Mouse (Mus musculus) erythroblast, embryonic 14.5 days (primary cell): ENCODE data around the gene H2-DMa. TPM values are rescaled to one million over a fixed set of nuclear protein-coding genes. Genes with fewer than 3 reads are reported as not detected.

Experiments
- H3K27me3 ChIP-seq: 2 replicates; pipeline ENCODE4 v1.6.1; 2012; ENCODE audit warnings: inconsistent platforms; ENCODE audit not compliant: control insufficient read depth
- H3K36me3 ChIP-seq: 2 replicates; pipeline ENCODE4 v1.6.1; 2012; ENCODE audit warnings: mild to moderate bottlenecking, inconsistent platforms; ENCODE audit not compliant: control insufficient read depth
- H3K4me1 ChIP-seq: 2 replicates; pipeline ENCODE4 v1.6.1; 2012; ENCODE audit warnings: inconsistent platforms; ENCODE audit not compliant: control insufficient read depth
- H3K4me3 ChIP-seq: replicated peaks from 2 replicates; pipeline ENCODE3; 2012; ENCODE audit warnings: moderate library complexity, mild to moderate bottlenecking, inconsistent platforms
- H3K9me3 ChIP-seq: 2 replicates; pipeline ENCODE4 v1.6.1; 2012; ENCODE audit warnings: low read length, inconsistent platforms, mixed read lengths; ENCODE audit not compliant: control insufficient read depth
- GATA1 ChIP-seq: IDR thresholded peaks from 2 replicates; pipeline ENCODE4 v1.6.1; 2012; ENCODE audit warnings: low read length, inconsistent platforms, mixed read lengths
- TAL1 ChIP-seq: IDR thresholded peaks from 3 replicates; pipeline ENCODE4 v1.6.1; 2012; ENCODE audit warnings: low read length, inconsistent platforms, mixed read lengths
- polyA plus RNA-seq: library from polyadenylated mRNA; stranded (reverse); fragments of >175 nt; gene quantifications from 2 replicates; pipeline ENCODE4 v1.2.3, GENCODE M21; 2012

H2-DMa gene
- polyA plus RNA-seq, 1 experiment = 0.46 TPM

DNA sequence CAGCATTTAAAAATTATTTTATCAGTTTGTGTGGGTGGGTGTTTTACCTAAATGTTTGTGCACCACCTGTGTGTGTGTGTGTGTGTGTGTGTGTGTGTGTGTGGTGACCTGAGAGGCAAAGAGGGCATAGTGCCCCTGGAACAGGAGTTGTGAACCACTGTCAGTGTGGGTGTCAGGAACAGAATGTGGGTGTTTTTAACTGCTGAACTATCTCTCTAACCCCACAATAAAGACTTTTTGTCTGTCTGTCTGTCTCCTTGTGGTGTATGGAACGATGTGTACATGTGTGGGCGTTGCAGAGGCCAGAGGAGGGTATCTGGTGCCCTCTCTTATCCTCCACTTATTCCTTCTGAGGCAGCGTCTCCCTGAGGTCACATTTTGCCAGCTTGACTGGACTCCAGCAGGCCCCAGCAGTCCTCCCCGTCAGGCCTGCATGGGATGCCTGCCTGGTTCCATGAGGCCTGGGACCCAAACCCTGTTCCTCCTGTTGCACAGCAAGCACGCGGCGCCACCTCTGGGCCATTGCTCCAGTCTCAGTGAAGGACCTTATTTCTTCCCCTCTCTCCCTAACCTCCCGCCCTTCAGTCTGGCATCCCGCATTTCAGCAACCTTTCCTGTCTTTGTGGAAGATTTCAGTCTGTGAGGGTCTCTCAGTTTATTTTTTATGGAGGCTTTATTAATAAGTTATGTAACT is 45.0 kb downstream of the H2-DMa start:
- Histone ChIP-seq H3K4me1 (no peaks in the 10 kb centered on the region), H3K9me3 (peaks cover 6% of the 10 kb centered on the region), H3K36me3 (no peaks in the 10 kb centered on the region), H3K4me3 (no peak overlapping the region), H3K27me3 (peaks cover 4% of the 10 kb centered on the region; the same call in 1 of the 2 replicates)
- no peak for TF ChIP-seq TAL1
- TF ChIP-seq GATA1 = no peak

DNA sequence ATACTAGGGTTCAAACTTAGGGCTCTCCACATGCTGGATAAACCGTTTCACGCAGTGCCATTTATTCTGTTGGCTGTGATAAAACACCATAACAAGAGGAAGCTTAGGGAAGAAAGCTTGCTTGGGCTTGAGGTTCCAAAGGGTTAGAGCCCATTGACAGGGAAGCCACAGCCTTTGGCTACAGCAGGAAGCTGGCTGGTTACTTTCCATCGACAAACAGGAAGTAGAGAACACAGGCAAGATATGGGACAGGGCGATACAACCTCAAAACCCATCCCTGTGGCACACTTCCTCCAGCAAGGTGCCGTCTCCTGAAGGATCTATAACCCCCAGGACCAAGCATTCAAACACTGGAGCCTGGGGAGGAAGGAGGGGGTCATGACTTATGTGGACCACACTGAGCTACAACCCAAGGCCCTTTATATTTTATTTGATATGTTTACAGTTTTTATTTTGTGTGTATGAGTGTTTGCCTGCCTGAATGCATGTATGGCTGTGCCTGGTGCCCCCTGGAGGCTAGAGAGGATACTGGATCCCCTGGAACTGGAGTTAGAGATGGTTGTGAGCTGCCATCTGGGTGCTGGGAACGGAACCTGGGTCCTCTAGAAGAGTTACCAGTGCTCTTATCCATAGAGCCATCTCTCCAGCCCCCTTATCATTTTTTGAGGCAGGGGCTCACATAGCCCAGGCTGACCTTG is 45.8 kb downstream of the H2-DMa start:
- no peak for TF ChIP-seq GATA1
- TF ChIP-seq TAL1 = no peak
- Histone ChIP-seq H3K27me3 (peaks cover 4% of the 10 kb centered on the region; the same call in 1 of the 2 replicates), H3K9me3 (peaks cover 8% of the 10 kb centered on the region), H3K4me1 (no peaks in the 10 kb centered on the region), H3K36me3 (no peaks in the 10 kb centered on the region), H3K4me3 (no peak overlapping the region)

DNA sequence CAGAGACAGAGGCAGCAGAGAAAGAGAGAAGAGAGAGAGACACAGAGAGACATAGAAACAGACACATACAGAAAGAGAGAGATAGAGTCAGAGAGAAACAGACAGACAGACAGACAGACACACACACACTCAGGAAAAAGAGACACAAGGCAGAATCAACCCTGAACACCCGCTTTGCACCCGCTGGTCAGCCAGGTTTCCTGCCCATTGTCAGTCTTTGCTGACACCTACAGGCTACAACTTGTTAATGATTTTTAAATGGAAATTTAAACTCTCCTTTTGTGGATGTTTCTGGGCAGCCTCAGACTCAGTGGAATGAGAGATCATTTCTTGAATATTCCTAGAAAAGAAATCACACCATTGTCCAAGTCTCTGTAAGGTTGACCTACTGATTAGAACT is 49.9 kb downstream of the H2-DMa start:
- H3K4me1 ChIP-seq = peaks cover 4% of the 10 kb centered on the region; the same call in 1 of the 2 replicates
- peaks cover 12% of the 10 kb centered on the region for H3K9me3 ChIP-seq
- no peak for TF ChIP-seq TAL1
- no peak for TF ChIP-seq GATA1
- no peak overlapping the region for H3K4me3 ChIP-seq
- H3K36me3 ChIP-seq = no peaks in the 10 kb centered on the region
- H3K27me3 ChIP-seq = peaks cover 7% of the 10 kb centered on the region

DNA sequence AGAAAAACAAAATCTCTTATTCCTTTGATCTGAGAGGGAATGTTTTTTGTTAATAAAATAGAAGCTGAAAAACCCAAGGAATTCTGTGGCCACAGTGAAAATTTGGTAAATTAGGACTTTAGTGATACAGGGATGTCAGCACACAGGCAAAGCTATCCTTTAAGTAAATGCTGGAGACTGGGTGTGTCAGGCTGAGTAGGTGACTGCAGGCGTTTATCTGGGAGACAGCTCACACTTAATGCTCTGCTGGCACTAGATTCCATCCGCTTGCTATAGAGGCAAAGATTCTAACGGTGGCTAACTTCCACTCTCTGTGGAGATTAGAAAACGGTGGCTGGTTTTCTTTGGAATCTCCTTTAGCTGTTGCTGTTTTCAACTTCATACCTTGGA is 51.1 kb downstream of the H2-DMa start:
- H3K4me1 ChIP-seq = peaks cover 4% of the 10 kb centered on the region; the same call in 1 of the 2 replicates
- TF ChIP-seq GATA1 = no peak
- TF ChIP-seq TAL1 = no peak
- H3K4me3 ChIP-seq = no peak overlapping the region
- peaks cover 11% of the 10 kb centered on the region for H3K9me3 ChIP-seq
- peaks cover 7% of the 10 kb centered on the region for H3K27me3 ChIP-seq
- H3K36me3 ChIP-seq = no peaks in the 10 kb centered on the region

DNA sequence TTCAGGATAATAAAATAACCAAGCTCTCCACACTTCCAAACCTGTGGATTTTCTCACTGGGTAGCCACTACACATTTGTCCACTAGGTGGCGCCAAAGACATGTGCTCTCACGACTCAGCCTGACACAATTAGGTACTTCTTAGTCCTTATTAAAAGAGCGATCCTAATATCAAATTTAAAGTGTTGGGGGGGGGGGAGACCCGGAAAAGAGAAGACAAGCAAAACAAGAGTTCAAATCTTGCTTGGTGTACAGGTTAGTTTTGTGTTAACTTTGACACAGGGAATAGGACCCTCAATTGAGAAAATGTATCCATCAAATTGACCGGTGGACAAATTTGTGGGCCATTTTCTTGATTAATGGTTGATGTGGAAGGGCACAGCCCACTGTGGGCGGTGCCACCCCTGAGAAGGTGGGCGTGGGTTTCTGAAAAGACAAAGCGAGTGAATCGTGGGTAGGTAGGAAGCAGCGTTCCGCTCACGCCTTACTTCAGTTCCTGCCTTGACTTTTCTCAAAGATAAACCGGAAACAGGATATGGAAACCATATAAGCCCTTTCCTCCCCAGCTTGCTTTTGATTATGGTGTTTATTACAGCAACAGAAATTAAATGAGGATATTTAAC is 51.6 kb downstream of the H2-DMa start:
- Histone ChIP-seq H3K36me3 (no peaks in the 10 kb centered on the region), H3K4me1 (peaks cover 4% of the 10 kb centered on the region; the same call in 1 of the 2 replicates), H3K27me3 (peaks cover 7% of the 10 kb centered on the region), H3K4me3 (no peak overlapping the region), H3K9me3 (peaks cover 8% of the 10 kb centered on the region)
- TF ChIP-seq TAL1 = no peak
- no peak for TF ChIP-seq GATA1

DNA sequence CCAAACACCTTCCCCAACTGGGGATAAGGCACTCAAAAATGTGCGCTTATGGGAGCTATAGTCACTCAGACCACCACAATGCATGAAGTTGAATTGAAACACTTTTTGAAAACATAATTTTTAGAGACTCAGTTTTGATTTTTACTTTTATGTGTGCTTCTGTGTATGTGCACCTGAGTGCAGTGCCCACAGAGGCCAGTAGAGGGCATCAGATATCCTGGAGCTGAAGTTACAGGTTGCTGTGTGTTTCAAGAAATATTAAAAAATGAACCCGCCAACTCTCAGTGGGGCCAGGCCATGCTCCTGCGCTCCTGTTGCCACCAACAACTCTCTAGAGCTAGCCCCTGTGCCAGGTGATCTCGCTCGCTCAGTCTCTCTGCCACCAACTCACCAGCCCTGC is 53.2 kb downstream of the H2-DMa start:
- H3K4me1 ChIP-seq = peaks cover 4% of the 10 kb centered on the region; the same call in 1 of the 2 replicates
- H3K36me3 ChIP-seq = no peaks in the 10 kb centered on the region
- TF ChIP-seq GATA1 = no peak
- TF ChIP-seq TAL1 = no peak
- peaks cover 7% of the 10 kb centered on the region for H3K27me3 ChIP-seq
- no peak overlapping the region for H3K4me3 ChIP-seq
- H3K9me3 ChIP-seq = peaks cover 19% of the 10 kb centered on the region

DNA sequence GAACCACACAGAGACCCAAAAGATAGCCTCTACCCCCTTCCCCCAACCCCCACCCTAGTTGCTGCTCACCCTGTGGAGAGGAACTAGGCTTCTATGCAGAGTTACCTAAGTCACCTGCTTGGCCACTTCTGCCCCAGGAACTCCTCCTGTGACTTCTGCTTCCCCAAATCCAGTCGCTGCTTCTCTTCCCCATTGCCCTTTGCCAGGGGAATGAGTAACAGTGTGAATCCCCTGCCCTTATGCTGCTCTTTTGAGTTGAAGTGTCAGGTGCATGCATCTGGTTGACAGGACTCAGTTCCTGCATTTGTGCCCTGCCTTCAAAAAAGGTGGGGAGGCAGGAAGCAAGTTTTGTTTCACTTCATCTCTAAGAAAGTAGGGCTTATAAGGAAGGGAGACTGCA is 54.7 kb downstream of the H2-DMa start:
- TF ChIP-seq TAL1 (no peak), GATA1 (no peak)
- H3K36me3 ChIP-seq = no peaks in the 10 kb centered on the region
- H3K4me3 ChIP-seq = no peak overlapping the region
- peaks cover 3% of the 10 kb centered on the region for H3K27me3 ChIP-seq
- H3K4me1 ChIP-seq = peaks cover 4% of the 10 kb centered on the region; the same call in 1 of the 2 replicates
- H3K9me3 ChIP-seq = peaks cover 20% of the 10 kb centered on the region

DNA sequence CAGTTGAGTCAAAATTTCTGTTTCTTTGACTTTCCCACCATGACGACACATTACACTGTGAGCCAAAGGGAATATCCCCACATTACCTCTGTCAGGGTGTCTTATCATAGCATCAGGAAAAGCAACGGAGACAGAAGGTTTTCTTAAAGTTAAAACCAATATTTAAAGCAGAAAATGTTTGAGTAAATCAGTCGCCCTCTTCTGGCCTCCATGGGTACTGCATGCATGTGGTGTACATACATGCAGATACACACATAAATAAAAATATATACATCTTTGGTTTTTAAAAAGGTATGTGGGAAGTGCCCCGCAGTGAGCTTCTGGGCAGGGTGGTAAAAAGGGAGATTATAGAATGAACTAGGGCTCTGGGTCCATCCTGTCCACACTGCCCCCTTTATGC is 57.8 kb downstream of the H2-DMa start:
- Histone ChIP-seq H3K9me3 (peaks cover 18% of the 10 kb centered on the region), H3K36me3 (no peaks in the 10 kb centered on the region), H3K4me1 (no peaks in the 10 kb centered on the region), H3K4me3 (no peak overlapping the region), H3K27me3 (peaks cover 3% of the 10 kb centered on the region)
- TF ChIP-seq GATA1 (no peak), TAL1 (no peak)

DNA sequence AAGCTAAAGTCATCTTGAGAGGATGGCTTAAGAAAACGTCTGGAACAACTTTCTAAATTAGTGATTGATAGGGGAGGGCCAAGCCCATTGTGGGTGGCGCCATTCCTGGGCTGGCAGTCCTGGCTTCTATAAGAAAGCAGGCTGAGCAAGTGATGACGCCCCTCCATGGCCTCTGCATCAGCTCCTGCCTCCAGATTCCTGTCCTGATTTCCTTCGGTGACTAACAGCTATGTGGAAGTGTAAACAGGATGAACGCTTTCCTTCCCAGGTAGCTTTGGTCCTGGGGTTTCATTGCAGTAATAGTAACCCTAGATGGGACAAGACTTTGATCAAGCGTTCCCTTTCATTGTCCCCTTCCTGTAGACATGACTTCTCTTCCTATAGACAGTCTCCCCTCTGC is 59.7 kb downstream of the H2-DMa start:
- Histone ChIP-seq H3K36me3 (no peaks in the 10 kb centered on the region), H3K27me3 (peaks cover 7% of the 10 kb centered on the region), H3K4me3 (no peak overlapping the region), H3K9me3 (peaks cover 12% of the 10 kb centered on the region), H3K4me1 (peaks cover 3% of the 10 kb centered on the region; the same call in 1 of the 2 replicates)
- TF ChIP-seq TAL1 = no peak
- no peak for TF ChIP-seq GATA1
